Mouse (Mus musculus): ENCODE measurements at regions not wholly inside any gene's neighbourhood (a gene's known extent, or its start where the extent isn't known, plus 50 kb on each side); places are given as distances from the start of the nearest gene placed in this dataset.

- no peak for TF ChIP-seq CTCF (IDR thresholded peaks at IDR 0.05; ENCODE audit: insufficient read depth, low read depth, low read length)
- TF ChIP-seq POLR2A (IDR thresholded peaks at IDR 0.05; ENCODE audit: insufficient read depth, low read depth, low read length): no peak
Measured at GRCm38 (mm10) chr4:24006257-24006955, 489.8 kb upstream of the Mms22l start.

Measured in olfactory bulb, adult 2 months (tissue).